Mouse (Mus musculus) limb, embryonic 10.5 days (tissue): ENCODE measurements around the gene Phf2. TPM values are rescaled to one million over a fixed set of nuclear protein-coding genes. Genes with fewer than 3 reads are reported as not detected.
A peak's percentile ranks its signal among the peaks of the same experiment; 100 is the strongest.

Experiments
- DNase-seq: peaks from one replicate; pipeline ENCODE4 v3.0.0-alpha.2; 2017; ENCODE audit warnings: low spot score
- H3K27ac ChIP-seq: fragments of 300-500 bp; sonication (generic); 2 replicates; pipeline ENCODE4 v1.5.1; 2016; ENCODE audit warnings: mild to moderate bottlenecking
- H3K27me3 ChIP-seq: fragments of 300-500 bp; sonication (generic); 2 replicates; pipeline ENCODE4 v1.6.1; 2016; ENCODE audit warnings: low read depth, mild to moderate bottlenecking; ENCODE audit not compliant: poor library complexity, severe bottlenecking
- H3K36me3 ChIP-seq: fragments of 300-500 bp; sonication (generic); 2 replicates; pipeline ENCODE4 v1.6.1; 2016; ENCODE audit warnings: mild to moderate bottlenecking, moderate library complexity
- H3K4me1 ChIP-seq: fragments of 300-500 bp; sonication (generic); 2 replicates; pipeline ENCODE4 v1.6.1; 2016
- H3K4me3 ChIP-seq: fragments of 300-500 bp; sonication (generic); 2 replicates; pipeline ENCODE4 v1.5.1; 2016; ENCODE audit warnings: mild to moderate bottlenecking, moderate library complexity
- H3K9me3 ChIP-seq: fragments of 300-500 bp; sonication (generic); replicated peaks from 2 replicates; pipeline ENCODE4 v1.6.1; 2016; ENCODE audit warnings: mild to moderate bottlenecking
- WGBS: fragments of 180-500 bp; shearing (Covaris S2); methylation state at CpG from one replicate; pipeline ENCODE4 v1.1.7; 2016; 5-methylcytosine and 5-hydroxymethylcytosine counted together
- polyA plus RNA-seq: library from polyadenylated mRNA; unstranded; fragments of >200 nt; fragmentation: Nextera tagmentation; extraction: Ambion mirVana; gene quantifications from 2 replicates; pipeline ENCODE4 v1.2.1, GENCODE M21; 2016

Phf2 gene
- polyA plus RNA-seq = 6.6 and 8.2 TPM in 2 replicates

GRCm38 (mm10) chr13:48870771-48871731, at the start of gene Phf2:
TSS of gene Phf2 (minus strand) at chr13:48871119.
- peak within 1 kb of the TSS; percentile 99 for H3K27ac ChIP-seq
- peak; percentile 70 for DNase-seq
- no peaks in the 10 kb centered on the region for H3K27me3 ChIP-seq
- peaks cover 7% of the 10 kb centered on the region for H3K36me3 ChIP-seq
- no peaks in the 10 kb centered on the region for H3K9me3 ChIP-seq
- H3K4me3 ChIP-seq = peak within 1 kb of the TSS; percentile 95
- H3K4me1 ChIP-seq = peaks cover 50% of the 10 kb centered on the region
- WGBS = 12% methylated on average over 117 of the region's 117 CpGs

GRCm38 (mm10) chr13:48919756-48920415, 49.0 kb upstream of the Phf2 start:
- H3K4me3 ChIP-seq = no peak overlapping the region
- H3K9me3 ChIP-seq = no peaks in the 10 kb centered on the region
- H3K36me3 ChIP-seq = peaks cover 87% of the 10 kb centered on the region
- 92% methylated on average over 7 of the region's 7 CpGs for WGBS
- no peaks in the 10 kb centered on the region for H3K27me3 ChIP-seq
- no peaks in the 10 kb centered on the region for H3K4me1 ChIP-seq
- H3K27ac ChIP-seq = no peak overlapping the region
- DNase-seq = no peak

- Histone ChIP-seq H3K36me3 (peaks cover 94% of the 10 kb centered on the region), H3K27me3 (no peaks in the 10 kb centered on the region), H3K9me3 (no peaks in the 10 kb centered on the region), H3K27ac (no peak overlapping the region), H3K4me3 (no peak overlapping the region), H3K4me1 (no peaks in the 10 kb centered on the region)
- DNase-seq = no peak
- WGBS = 94% methylated on average over 3 of the region's 3 CpGs
Observed at GRCm38 (mm10) chr13:48917113-48917599, 46.2 kb upstream of the Phf2 start.

- Histone ChIP-seq H3K27me3 (no peaks in the 10 kb centered on the region), H3K9me3 (no peaks in the 10 kb centered on the region), H3K36me3 (peaks cover 93% of the 10 kb centered on the region), H3K4me3 (no peak overlapping the region), H3K4me1 (no peaks in the 10 kb centered on the region), H3K27ac (no peak overlapping the region)
- 98% methylated on average over 1 of the region's 1 CpGs for WGBS
- DNase-seq = no peak
Observed at GRCm38 (mm10) chr13:48913680-48914079, 42.8 kb upstream of the Phf2 start.

- H3K36me3 ChIP-seq = peaks cover 95% of the 10 kb centered on the region
Observed at GRCm38 (mm10) chr13:48913141-48913540, 42.2 kb upstream of the Phf2 start.

GRCm38 (mm10) chr13:48911426-48911825, 40.5 kb upstream of the Phf2 start:
- Histone ChIP-seq H3K9me3 (no peaks in the 10 kb centered on the region), H3K27ac (no peak overlapping the region), H3K27me3 (no peaks in the 10 kb centered on the region), H3K4me3 (no peak overlapping the region), H3K4me1 (no peaks in the 10 kb centered on the region), H3K36me3 (peaks cover 95% of the 10 kb centered on the region)
- WGBS = 89% methylated on average over 7 of the region's 7 CpGs
- no peak for DNase-seq

More at GRCm38 (mm10) chr13:48913141-48913540, 42.2 kb upstream of the Phf2 start:
- Histone ChIP-seq H3K4me1 (no peaks in the 10 kb centered on the region), H3K9me3 (no peaks in the 10 kb centered on the region), H3K27ac (no peak overlapping the region), H3K4me3 (no peak overlapping the region), H3K27me3 (no peaks in the 10 kb centered on the region)
- 91% methylated on average over 3 of the region's 3 CpGs for WGBS
- DNase-seq = no peak

- H3K27me3 ChIP-seq = no peaks in the 10 kb centered on the region
- 100% methylated on average over 2 of the region's 2 CpGs for WGBS
- no peaks in the 10 kb centered on the region for H3K9me3 ChIP-seq
- DNase-seq = no peak
- no peaks in the 10 kb centered on the region for H3K4me1 ChIP-seq
- H3K27ac ChIP-seq = no peak overlapping the region
- H3K36me3 ChIP-seq = peaks cover 92% of the 10 kb centered on the region
- no peak overlapping the region for H3K4me3 ChIP-seq
Observed at GRCm38 (mm10) chr13:48905458-48905857, 34.5 kb upstream of the Phf2 start.

- 90% methylated on average over 5 of the region's 5 CpGs for WGBS
- Histone ChIP-seq H3K27me3 (no peaks in the 10 kb centered on the region), H3K27ac (no peak overlapping the region), H3K4me1 (no peaks in the 10 kb centered on the region), H3K9me3 (no peaks in the 10 kb centered on the region), H3K36me3 (peaks cover 92% of the 10 kb centered on the region), H3K4me3 (no peak overlapping the region)
- no peak for DNase-seq
Observed at GRCm38 (mm10) chr13:48895376-48895775, 24.5 kb upstream of the Phf2 start.

- H3K4me3 ChIP-seq = no peak overlapping the region
- peaks cover 94% of the 10 kb centered on the region for H3K36me3 ChIP-seq
- H3K27ac ChIP-seq = no peak overlapping the region
- H3K27me3 ChIP-seq = no peaks in the 10 kb centered on the region
- WGBS = 97% methylated on average over 4 of the region's 4 CpGs
- H3K4me1 ChIP-seq = no peaks in the 10 kb centered on the region
- no peaks in the 10 kb centered on the region for H3K9me3 ChIP-seq
- DNase-seq = no peak
Observed at GRCm38 (mm10) chr13:48890260-48890960, 19.5 kb upstream of the Phf2 start.

- Histone ChIP-seq H3K4me1 (peaks cover 14% of the 10 kb centered on the region), H3K36me3 (peaks cover 46% of the 10 kb centered on the region), H3K9me3 (no peaks in the 10 kb centered on the region), H3K27me3 (no peaks in the 10 kb centered on the region), H3K4me3 (peak overlapping the region; percentile 56), H3K27ac (peak overlapping the region; percentile 91)
- DNase-seq = peak; percentile 99
- under 1% methylated on average over 36 of the region's 36 CpGs for WGBS
Observed at GRCm38 (mm10) chr13:48878534-48878933, 7.6 kb upstream of the Phf2 start.

- H3K9me3 ChIP-seq = no peaks in the 10 kb centered on the region
- H3K27me3 ChIP-seq = no peaks in the 10 kb centered on the region
- peaks cover 41% of the 10 kb centered on the region for H3K36me3 ChIP-seq
- peaks cover 14% of the 10 kb centered on the region for H3K4me1 ChIP-seq
- DNase-seq = no peak
- H3K4me3 ChIP-seq = peak overlapping the region; percentile 56
- peak overlapping the region; percentile 91 for H3K27ac ChIP-seq
Observed at GRCm38 (mm10) chr13:48877805-48878204, 6.9 kb upstream of the Phf2 start.

GRCm38 (mm10) chr13:48872726-48873125, 1.8 kb upstream of the Phf2 start:
- 79% methylated on average over 5 of the region's 5 CpGs for WGBS
- peaks cover 36% of the 10 kb centered on the region for H3K4me1 ChIP-seq
- no peak overlapping the region for H3K4me3 ChIP-seq
- H3K27me3 ChIP-seq = no peaks in the 10 kb centered on the region
- H3K27ac ChIP-seq = no peak overlapping the region
- no peak for DNase-seq
- H3K36me3 ChIP-seq = peaks cover 18% of the 10 kb centered on the region
- no peaks in the 10 kb centered on the region for H3K9me3 ChIP-seq
